Mouse (Mus musculus) bone marrow, adult 2 months (tissue): ENCODE results near the gene Hoxd3.

Source experiments
- CTCF ChIP-seq: fragments of 200-500 bp; IDR thresholded peaks from 2 replicates; pipeline ENCODE4 v1.5.1; 2011; ENCODE audit warnings: low read length, control low read depth; ENCODE audit not compliant: control insufficient read depth, insufficient read depth
- POLR2A ChIP-seq: fragments of 200-500 bp; IDR thresholded peaks from 2 replicates; pipeline ENCODE4 v1.6.1; 2011; ENCODE audit warnings: low read depth, mild to moderate bottlenecking, control low read depth, low read length, borderline replicate concordance; ENCODE audit not compliant: control insufficient read depth

GRCm38 (mm10) chr2:74670632-74671188 is 41.0 kb upstream of the Hoxd3 start:
- TF ChIP-seq CTCF (no peak), POLR2A (no peak)
